Mouse (Mus musculus) hindbrain, embryonic 14.5 days (tissue): ENCODE data around the gene Glrp1. TPM values are rescaled to one million over a fixed set of nuclear protein-coding genes. Genes with fewer than 3 reads are reported as not detected.

Source experiments
- ATAC-seq: fragments of 200-750 bp; cut with Nextera tagmentation; 2 replicates; pipeline ENCODE4 v1.8.0; 2017; ENCODE audit warnings: moderate number of reproducible peaks, mild to moderate bottlenecking, moderate TSS enrichment, moderate library complexity; ENCODE audit not compliant: low FRiP score
- DNase-seq: peaks from one replicate; pipeline ENCODE4 v3.0.0-alpha.2; 2015; ENCODE audit warnings: low spot score
- H3K27ac ChIP-seq: fragments of 300-500 bp; sonication (generic); 2 replicates; pipeline ENCODE4 v1.5.1; 2014; ENCODE audit warnings: mild to moderate bottlenecking, moderate library complexity
- H3K27me3 ChIP-seq: fragments of 300-500 bp; sonication (generic); 2 replicates; pipeline ENCODE4 v1.6.1; 2014; ENCODE audit warnings: mild to moderate bottlenecking, low read length, mixed read lengths; ENCODE audit not compliant: control insufficient read depth, insufficient read depth
- H3K36me3 ChIP-seq: fragments of 300-500 bp; sonication (generic); replicated peaks from 2 replicates; pipeline ENCODE4 v1.6.1; 2014; ENCODE audit not compliant: control insufficient read depth, insufficient read depth
- H3K4me1 ChIP-seq: fragments of 300-500 bp; sonication (generic); replicated peaks from 2 replicates; pipeline ENCODE4 v1.6.1; 2014; ENCODE audit warnings: antibody characterized with exemption, low read length, mixed read lengths; ENCODE audit not compliant: control insufficient read depth, insufficient read depth
- H3K4me2 ChIP-seq: fragments of 300-500 bp; sonication (generic); replicated peaks from 2 replicates; pipeline ENCODE4 v1.6.1; 2014; ENCODE audit warnings: mild to moderate bottlenecking, moderate library complexity
- H3K4me3 ChIP-seq: fragments of 300-500 bp; sonication (generic); replicated peaks from 2 replicates; pipeline ENCODE4 v1.5.1; 2014; ENCODE audit warnings: mild to moderate bottlenecking, low read length
- H3K9ac ChIP-seq: fragments of 300-500 bp; sonication (generic); 2 replicates; pipeline ENCODE4 v1.6.1; 2014
- H3K9me3 ChIP-seq: fragments of 300-500 bp; sonication (generic); 2 replicates; pipeline ENCODE4 v1.6.1; 2016; ENCODE audit warnings: low read length; ENCODE audit not compliant: control insufficient read depth
- WGBS: fragments of 180-500 bp; shearing (Covaris S2); extraction: QIAGEN DNeasy Blood & Tissue Kit; methylation state at CpG from one replicate; pipeline ENCODE4 v1.1.7; 2014; 5-methylcytosine and 5-hydroxymethylcytosine counted together
- polyA plus RNA-seq: library from polyadenylated mRNA; unstranded; fragments of >200 nt; fragmentation: Nextera tagmentation; extraction: Ambion mirVana; gene quantifications from 2 replicates; pipeline ENCODE4 v1.2.1, GENCODE M21; 2014

Gene Glrp1
- polyA plus RNA-seq, 1 experiment from 2014 or later: not detected

- no peaks in the 10 kb centered on the region; the same call in 1 of the 2 replicates for H3K4me1 ChIP-seq
- no peak for DNase-seq
- 33% methylated on average over 1 of the region's 1 CpGs for WGBS
- no peak overlapping the region for H3K27ac ChIP-seq
- no peaks in the 10 kb centered on the region for H3K9me3 ChIP-seq
- H3K36me3 ChIP-seq: no peaks in the 10 kb centered on the region
- H3K9ac ChIP-seq: no peak overlapping the region
- H3K27me3 ChIP-seq: no peaks in the 10 kb centered on the region
- no peak overlapping the region for H3K4me3 ChIP-seq
- ATAC-seq: no peak
- no peak overlapping the region for H3K4me2 ChIP-seq
Measured at GRCm38 (mm10) chr1:88461096-88461495, 48.8 kb downstream of the Glrp1 start.

GRCm38 (mm10) chr1:88459655-88460054 is 50.2 kb downstream of the Glrp1 start:
- Histone ChIP-seq H3K27ac (no peak overlapping the region), H3K9ac (no peak overlapping the region), H3K36me3 (no peaks in the 10 kb centered on the region), H3K9me3 (no peaks in the 10 kb centered on the region), H3K4me3 (no peak overlapping the region), H3K4me2 (no peak overlapping the region), H3K27me3 (no peaks in the 10 kb centered on the region), H3K4me1 (no peaks in the 10 kb centered on the region; the same call in 1 of the 2 replicates)
- 82% methylated on average over 5 of the region's 5 CpGs for WGBS
- ATAC-seq (no peak), DNase-seq (no peak)

- Histone ChIP-seq H3K36me3 (no peaks in the 10 kb centered on the region), H3K27me3 (no peaks in the 10 kb centered on the region), H3K27ac (no peak overlapping the region), H3K9ac (no peak overlapping the region), H3K9me3 (no peaks in the 10 kb centered on the region), H3K4me1 (no peaks in the 10 kb centered on the region; the same call in 1 of the 2 replicates), H3K4me2 (no peak overlapping the region), H3K4me3 (no peak overlapping the region)
- ATAC-seq (no peak), DNase-seq (no peak)
- 90% methylated on average over 4 of the region's 4 CpGs for WGBS
Measured at GRCm38 (mm10) chr1:88459196-88459595, 50.7 kb downstream of the Glrp1 start.

GRCm38 (mm10) chr1:88456451-88457072 is 53.3 kb downstream of the Glrp1 start:
- no peak overlapping the region for H3K4me2 ChIP-seq
- H3K9me3 ChIP-seq: no peaks in the 10 kb centered on the region
- no peak overlapping the region for H3K9ac ChIP-seq
- H3K36me3 ChIP-seq: no peaks in the 10 kb centered on the region
- DNase-seq (peak; percentile 82), ATAC-seq (peak; percentile 83; the same call in 1 of the 2 replicates)
- H3K27ac ChIP-seq: 0 out of 2 replicates have a peak overlapping the region, but pooled peaks have one; percentile 14
- H3K4me3 ChIP-seq: no peak overlapping the region
- H3K27me3 ChIP-seq: no peaks in the 10 kb centered on the region
- peaks cover 11% of the 10 kb centered on the region for H3K4me1 ChIP-seq
- 49% methylated on average over 14 of the region's 14 CpGs for WGBS

- H3K4me2 ChIP-seq: no peak overlapping the region
- H3K27ac ChIP-seq: no peak overlapping the region
- H3K36me3 ChIP-seq: no peaks in the 10 kb centered on the region
- H3K9ac ChIP-seq: no peak overlapping the region
- 73% methylated on average over 3 of the region's 3 CpGs for WGBS
- H3K4me3 ChIP-seq: no peak overlapping the region
- no peaks in the 10 kb centered on the region for H3K9me3 ChIP-seq
- DNase-seq (no peak), ATAC-seq (no peak)
- no peaks in the 10 kb centered on the region for H3K27me3 ChIP-seq
- peaks cover 11% of the 10 kb centered on the region for H3K4me1 ChIP-seq
Measured at GRCm38 (mm10) chr1:88455761-88456160, 54.1 kb downstream of the Glrp1 start.

- no peak overlapping the region for H3K4me2 ChIP-seq
- H3K27ac ChIP-seq: no peak overlapping the region
- ATAC-seq: no peak
- no peak overlapping the region for H3K4me3 ChIP-seq
- H3K4me1 ChIP-seq: peaks cover 11% of the 10 kb centered on the region
- 64% methylated on average over 3 of the region's 3 CpGs for WGBS
- no peak for DNase-seq
- no peak overlapping the region for H3K9ac ChIP-seq
- no peaks in the 10 kb centered on the region for H3K36me3 ChIP-seq
- H3K9me3 ChIP-seq: no peaks in the 10 kb centered on the region
- H3K27me3 ChIP-seq: no peaks in the 10 kb centered on the region
Measured at GRCm38 (mm10) chr1:88454703-88455102, 55.2 kb downstream of the Glrp1 start.

- no peak overlapping the region for H3K4me2 ChIP-seq
- DNase-seq: no peak
- 86% methylated on average over 6 of the region's 6 CpGs for WGBS
- H3K4me3 ChIP-seq: no peak overlapping the region
- no peak for ATAC-seq
- no peak overlapping the region for H3K9ac ChIP-seq
- H3K9me3 ChIP-seq: no peaks in the 10 kb centered on the region
- no peak overlapping the region for H3K27ac ChIP-seq
- H3K27me3 ChIP-seq: no peaks in the 10 kb centered on the region
- H3K36me3 ChIP-seq: no peaks in the 10 kb centered on the region
- H3K4me1 ChIP-seq: peaks cover 11% of the 10 kb centered on the region
Measured at GRCm38 (mm10) chr1:88452198-88452597, 57.7 kb downstream of the Glrp1 start.

- ATAC-seq (no peak), DNase-seq (no peak)
- Histone ChIP-seq H3K27me3 (no peaks in the 10 kb centered on the region), H3K27ac (no peak overlapping the region), H3K4me3 (no peak overlapping the region), H3K4me1 (peaks cover 11% of the 10 kb centered on the region; the same call in 1 of the 2 replicates), H3K4me2 (no peak overlapping the region), H3K9ac (no peak overlapping the region), H3K36me3 (no peaks in the 10 kb centered on the region), H3K9me3 (no peaks in the 10 kb centered on the region)
- 83% methylated on average over 4 of the region's 4 CpGs for WGBS
Measured at GRCm38 (mm10) chr1:88450668-88451067, 59.2 kb downstream of the Glrp1 start.
